Mouse (Mus musculus): Measurements from ENCODE around the gene Bcl9. TPM values are rescaled to one million over a fixed set of nuclear protein-coding genes. Genes with fewer than 3 reads are reported as not detected.

The Bcl9 gene
- polyA plus RNA-seq, 1 experiment, result 4.9 TPM

- Histone ChIP-seq H3K36me3 (ENCODE audit: control insufficient read depth, insufficient read depth) (no peaks in the 10 kb centered on the region), H3K27me3 (ENCODE audit: control insufficient read depth, insufficient read depth, insufficient read length) (no peaks in the 10 kb centered on the region), H3K4me3 (ENCODE audit: insufficient read depth, poor library complexity, severe bottlenecking) (no peak overlapping the region), H3ac (ENCODE audit: control insufficient read depth, insufficient read length, low read depth) (no peak overlapping the region), H3K79me2 (ENCODE audit: control insufficient read depth, insufficient read depth) (no peaks in the 10 kb centered on the region), H3K79me3 (ENCODE audit: low read depth) (no peaks in the 10 kb centered on the region)
- no peak for TF ChIP-seq CTCF (IDR thresholded peaks at IDR 0.05; ENCODE audit: control insufficient read depth, insufficient read depth, insufficient read length)
- no peak for TF ChIP-seq FOSL1 (IDR thresholded peaks at IDR 0.05; ENCODE audit: insufficient read depth, low read length, poor library complexity, severe bottlenecking)
- TF ChIP-seq MYOD1 (IDR thresholded peaks at IDR 0.05; ENCODE audit: control insufficient read depth, insufficient read length, low read depth), result no peak
- TF ChIP-seq CEBPB (IDR thresholded peaks at IDR 0.05; ENCODE audit: low read depth), result no peak
- TF ChIP-seq USF1 (IDR thresholded peaks at IDR 0.05; ENCODE audit: low read depth), result no peak
- no peak for TF ChIP-seq MYOG (IDR thresholded peaks at IDR 0.05; ENCODE audit: control insufficient read depth, extremely low read depth, insufficient read length)
- no peak for TF ChIP-seq MAX (IDR thresholded peaks at IDR 0.05)
Observed at GRCm38 (mm10) chr3:97265667-97266415, 31.9 kb downstream of the Bcl9 start.

- H3ac ChIP-seq (ENCODE audit: control insufficient read depth, insufficient read length, low read depth), result no peak overlapping the region
- H3K36me3 ChIP-seq (ENCODE audit: control insufficient read depth, insufficient read depth), result no peaks in the 10 kb centered on the region
- no peaks in the 10 kb centered on the region for H3K27me3 ChIP-seq (ENCODE audit: control insufficient read depth, insufficient read depth, insufficient read length)
- H3K79me3 ChIP-seq (ENCODE audit: low read depth), result no peaks in the 10 kb centered on the region
- TF ChIP-seq CTCF (IDR thresholded peaks at IDR 0.05; ENCODE audit: control insufficient read depth, insufficient read depth, insufficient read length), result no peak
- TF ChIP-seq CEBPB (IDR thresholded peaks at IDR 0.05; ENCODE audit: low read depth), result no peak
- TF ChIP-seq MAX (IDR thresholded peaks at IDR 0.05), result no peak
- TF ChIP-seq USF1 (IDR thresholded peaks at IDR 0.05; ENCODE audit: low read depth), result no peak
- no peak for TF ChIP-seq MYOG (IDR thresholded peaks at IDR 0.05; ENCODE audit: control insufficient read depth, extremely low read depth, insufficient read length)
- TF ChIP-seq FOSL1 (IDR thresholded peaks at IDR 0.05; ENCODE audit: insufficient read depth, low read length, poor library complexity, severe bottlenecking), result no peak
- no peak for TF ChIP-seq MYOD1 (IDR thresholded peaks at IDR 0.05; ENCODE audit: control insufficient read depth, insufficient read length, low read depth)
- H3K4me3 ChIP-seq (ENCODE audit: insufficient read depth, poor library complexity, severe bottlenecking), result no peak overlapping the region
- no peaks in the 10 kb centered on the region for H3K79me2 ChIP-seq (ENCODE audit: control insufficient read depth, insufficient read depth)
Observed at GRCm38 (mm10) chr3:97262235-97262634, 35.5 kb downstream of the Bcl9 start.

DNA sequence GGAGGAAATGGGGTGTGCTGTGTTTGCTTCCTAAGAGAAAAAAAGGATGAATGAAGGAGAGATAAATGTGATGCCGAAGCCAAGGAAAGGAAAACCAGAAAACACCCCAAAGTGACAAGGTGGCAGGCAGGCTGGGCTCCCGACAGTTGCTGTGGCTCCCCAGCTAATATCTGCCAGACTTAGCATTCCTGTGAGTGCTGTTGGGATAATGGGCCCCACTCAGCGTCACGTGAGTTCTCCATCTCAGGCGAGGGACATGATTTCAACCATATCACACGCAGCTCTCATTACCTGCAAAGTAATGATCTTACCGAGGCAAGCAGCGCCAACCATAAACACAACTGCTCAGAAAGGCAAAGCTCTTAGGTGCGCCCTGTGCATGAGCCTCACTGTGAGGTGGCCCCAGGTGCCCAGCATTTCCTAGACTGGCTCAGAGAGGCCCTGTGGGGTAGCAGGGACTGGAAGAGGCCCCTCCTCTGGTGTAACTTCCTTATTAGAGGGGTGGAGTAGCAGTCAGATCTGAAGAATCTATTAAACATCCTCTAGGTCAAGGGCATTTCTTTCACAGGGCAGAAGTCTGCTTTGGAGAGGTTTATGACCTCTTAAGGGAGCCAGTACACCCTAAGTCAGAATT is 41.9 kb downstream of the Bcl9 start:
- TF ChIP-seq MAX (IDR thresholded peaks at IDR 0.05) (no peak), CEBPB (IDR thresholded peaks at IDR 0.05; ENCODE audit: low read depth) (no peak), USF1 (IDR thresholded peaks at IDR 0.05; ENCODE audit: low read depth) (no peak), MYOD1 (IDR thresholded peaks at IDR 0.05; ENCODE audit: control insufficient read depth, insufficient read length, low read depth) (no peak), CTCF (IDR thresholded peaks at IDR 0.05; ENCODE audit: control insufficient read depth, insufficient read depth, insufficient read length) (no peak), MYOG (IDR thresholded peaks at IDR 0.05; ENCODE audit: control insufficient read depth, extremely low read depth, insufficient read length) (no peak), FOSL1 (IDR thresholded peaks at IDR 0.05; ENCODE audit: insufficient read depth, low read length, poor library complexity, severe bottlenecking) (no peak)
- Histone ChIP-seq H3ac (ENCODE audit: control insufficient read depth, insufficient read length, low read depth) (no peak overlapping the region), H3K79me3 (ENCODE audit: low read depth) (no peaks in the 10 kb centered on the region), H3K36me3 (ENCODE audit: control insufficient read depth, insufficient read depth) (no peaks in the 10 kb centered on the region), H3K4me3 (ENCODE audit: insufficient read depth, poor library complexity, severe bottlenecking) (no peak overlapping the region), H3K79me2 (ENCODE audit: control insufficient read depth, insufficient read depth) (no peaks in the 10 kb centered on the region), H3K27me3 (ENCODE audit: control insufficient read depth, insufficient read depth, insufficient read length) (no peaks in the 10 kb centered on the region)

- H3K4me3 ChIP-seq (ENCODE audit: insufficient read depth, poor library complexity, severe bottlenecking), result no peak overlapping the region
- TF ChIP-seq CEBPB (IDR thresholded peaks at IDR 0.05; ENCODE audit: low read depth) (no peak), MYOG (IDR thresholded peaks at IDR 0.05; ENCODE audit: control insufficient read depth, extremely low read depth, insufficient read length) (no peak), USF1 (IDR thresholded peaks at IDR 0.05; ENCODE audit: low read depth) (no peak)
Observed at GRCm38 (mm10) chr3:97254861-97255465, 42.8 kb downstream of the Bcl9 start.

DNA sequence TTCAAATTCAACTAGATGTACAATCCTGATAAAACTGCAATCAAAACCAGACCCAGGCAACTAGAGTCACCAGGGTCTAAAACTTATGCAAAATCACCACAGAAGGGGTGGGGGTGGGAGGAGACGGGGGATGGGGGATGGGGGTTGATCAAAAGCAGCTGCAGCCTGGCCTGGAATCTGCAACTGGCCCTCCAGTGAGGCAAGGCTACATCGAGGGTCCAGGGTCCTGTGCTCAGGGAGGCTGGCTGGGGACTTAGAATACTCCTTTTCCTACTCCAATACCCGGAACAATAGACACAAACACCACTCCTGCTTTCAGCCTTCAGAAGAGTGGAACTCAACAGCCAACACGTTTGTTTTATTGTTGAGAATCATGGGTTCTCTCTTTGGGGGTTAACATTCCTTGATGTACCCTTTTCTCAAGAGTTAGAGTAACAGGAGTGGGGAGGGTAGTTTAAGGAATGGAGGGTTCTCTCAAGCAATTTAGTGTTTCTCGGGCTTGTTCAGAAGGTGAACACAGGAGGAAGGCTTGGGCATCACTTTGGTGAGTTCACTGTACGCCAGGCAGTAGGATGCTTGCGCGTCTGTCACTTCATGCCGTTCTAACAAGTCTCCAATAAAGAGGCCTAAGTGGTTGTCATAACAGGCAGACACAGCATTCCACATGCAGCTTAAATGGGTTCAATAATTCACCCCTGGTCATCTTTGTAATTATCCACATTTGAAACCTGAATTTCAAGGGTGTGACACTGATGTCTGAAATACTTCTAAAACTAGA is 43.7 kb downstream of the Bcl9 start:
- no peaks in the 10 kb centered on the region for H3K36me3 ChIP-seq (ENCODE audit: control insufficient read depth, insufficient read depth)
- no peaks in the 10 kb centered on the region for H3K79me3 ChIP-seq (ENCODE audit: low read depth)
- H3ac ChIP-seq (ENCODE audit: control insufficient read depth, insufficient read length, low read depth), result no peak overlapping the region
- no peaks in the 10 kb centered on the region for H3K27me3 ChIP-seq (ENCODE audit: control insufficient read depth, insufficient read depth, insufficient read length)
- TF ChIP-seq MYOG (IDR thresholded peaks at IDR 0.05; ENCODE audit: control insufficient read depth, extremely low read depth, insufficient read length) (no peak), FOSL1 (IDR thresholded peaks at IDR 0.05; ENCODE audit: insufficient read depth, low read length, poor library complexity, severe bottlenecking) (no peak), MYOD1 (IDR thresholded peaks at IDR 0.05; ENCODE audit: control insufficient read depth, insufficient read length, low read depth) (no peak), USF1 (IDR thresholded peaks at IDR 0.05; ENCODE audit: low read depth) (no peak), CTCF (IDR thresholded peaks at IDR 0.05; ENCODE audit: control insufficient read depth, insufficient read depth, insufficient read length) (no peak), MAX (IDR thresholded peaks at IDR 0.05) (no peak), CEBPB (IDR thresholded peaks at IDR 0.05; ENCODE audit: low read depth) (no peak)
- no peak overlapping the region for H3K4me3 ChIP-seq (ENCODE audit: insufficient read depth, poor library complexity, severe bottlenecking)
- no peaks in the 10 kb centered on the region for H3K79me2 ChIP-seq (ENCODE audit: control insufficient read depth, insufficient read depth)

More at GRCm38 (mm10) chr3:97254861-97255465, 42.8 kb downstream of the Bcl9 start:
- no peak overlapping the region for H3ac ChIP-seq (ENCODE audit: control insufficient read depth, insufficient read length, low read depth)
- H3K27me3 ChIP-seq (ENCODE audit: control insufficient read depth, insufficient read depth, insufficient read length), result no peaks in the 10 kb centered on the region
- H3K36me3 ChIP-seq (ENCODE audit: control insufficient read depth, insufficient read depth), result no peaks in the 10 kb centered on the region
- no peaks in the 10 kb centered on the region for H3K79me3 ChIP-seq (ENCODE audit: low read depth)
- H3K79me2 ChIP-seq (ENCODE audit: control insufficient read depth, insufficient read depth), result no peaks in the 10 kb centered on the region
